Mouse (Mus musculus) G1E (cell line): ENCODE data around the gene Eng. TPM values are rescaled to one million over a fixed set of nuclear protein-coding genes. Genes with fewer than 3 reads are reported as not detected.
A peak's percentile ranks its signal among the peaks of the same experiment; 100 is the strongest.

ENCODE experiments used
- ATAC-seq: 2 replicates; pipeline ENCODE4 v1.8.0; 2016; ENCODE audit warnings: mild to moderate bottlenecking; ENCODE audit not compliant: insufficient number of reproducible peaks, poor library complexity, low FRiP score, severe bottlenecking; ENCODE audit errors: extremely low read depth
- DNase-seq: peaks from one replicate; pipeline ENCODE4 v3.0.0; 2012; ENCODE audit warnings: low spot score
- H3K27me3 ChIP-seq: 2 replicates; pipeline ENCODE4 v1.6.1; 2012; ENCODE audit warnings: mild to moderate bottlenecking, low read length, inconsistent platforms; ENCODE audit not compliant: insufficient read depth
- H3K36me3 ChIP-seq: replicated peaks from 2 replicates; pipeline ENCODE3; 2012; ENCODE audit warnings: mild to moderate bottlenecking, inconsistent platforms
- H3K4me1 ChIP-seq: 2 replicates; pipeline ENCODE4 v1.6.1; 2012; ENCODE audit warnings: low read depth, low read length, inconsistent platforms, mixed read lengths; ENCODE audit not compliant: insufficient read depth
- H3K4me3 ChIP-seq: 2 replicates; pipeline ENCODE4 v1.5.1; 2012; ENCODE audit warnings: low read depth, mild to moderate bottlenecking, inconsistent platforms, low read length, moderate library complexity, mixed read lengths
- H3K9me3 ChIP-seq: replicated peaks from 2 replicates; pipeline ENCODE4 v1.6.1; 2012; ENCODE audit warnings: inconsistent platforms
- CTCF ChIP-seq: IDR thresholded peaks from 2 replicates; pipeline ENCODE4 v1.5.1; 2012; ENCODE audit warnings: low read depth, low read length, inconsistent platforms, mixed read lengths
- GATA1 ChIP-seq: IDR thresholded peaks from 2 replicates; pipeline ENCODE4 v1.6.1; 2012; ENCODE audit warnings: borderline replicate concordance, low read length, inconsistent platforms, mixed read lengths
- GATA2 ChIP-seq: IDR thresholded peaks from 2 replicates; pipeline ENCODE4 v1.6.1; 2012; ENCODE audit warnings: low read depth, low read length, inconsistent platforms, borderline replicate concordance
- POLR2AphosphoS5 ChIP-seq: IDR thresholded peaks from 2 replicates; pipeline ENCODE4 v1.6.1; 2012; ENCODE audit warnings: low read depth, low read length, inconsistent platforms; ENCODE audit not compliant: insufficient replicate concordance
- TAL1 ChIP-seq: conservative IDR thresholded peaks from 2 replicates; pipeline ENCODE4 v1.6.1; 2012; ENCODE audit warnings: low read depth, low read length, inconsistent platforms, mixed read lengths
- polyA plus RNA-seq: library from polyadenylated mRNA; stranded (reverse); fragments of >175 nt; gene quantifications from 2 replicates; pipeline ENCODE4 v1.2.3, GENCODE M21; 2012
- total RNA-seq, 2 experiments: library from RNA; stranded (forward) in 1 of 2; stranded (reverse) in 1 of 2; fragments of 200-1000 nt in 1 of 2; fragments of >200 nt in 1 of 2; fragmentation: Nextera tagmentation in 1 of 2; gene quantifications; 2 replicates each; pipeline ENCODE4 v1.2.3; 2014 to 2017

Gene Eng
- total RNA-seq (2014; fragmentation: Nextera tagmentation) (4.4 and 6.4 TPM in 2 replicates), total RNA-seq (2017) (0.76 and 0.93 TPM in 2 replicates), polyA plus RNA-seq (5.3 and 6.3 TPM in 2 replicates)

GRCm38 (mm10) chr2:32646379-32647056 lies at the start of gene Eng:
TSS of gene Eng (plus strand) at chr2:32646595.
- DNase-seq (peak; percentile 57), ATAC-seq (no peak)
- peaks cover 39% of the 10 kb centered on the region for H3K4me1 ChIP-seq

GRCm38 (mm10) chr2:32596725-32597124 lies 49.7 kb upstream of the Eng start:
- no peak overlapping the region for H3K4me3 ChIP-seq
- H3K36me3 ChIP-seq = peaks cover 88% of the 10 kb centered on the region
- DNase-seq = no peak
- no peak for ATAC-seq
- H3K27me3 ChIP-seq = no peaks in the 10 kb centered on the region
- H3K4me1 ChIP-seq = peaks cover 24% of the 10 kb centered on the region
- H3K9me3 ChIP-seq = no peaks in the 10 kb centered on the region
- TF ChIP-seq POLR2AphosphoS5 (no peak), GATA2 (no peak)

More at GRCm38 (mm10) chr2:32646379-32647056, at the start of gene Eng:
- Histone ChIP-seq H3K36me3 (peaks cover 14% of the 10 kb centered on the region), H3K27me3 (no peaks in the 10 kb centered on the region; the same call in 1 of the 2 replicates), H3K4me3 (peak within 1 kb of the TSS; percentile 55), H3K9me3 (no peaks in the 10 kb centered on the region)
- TF ChIP-seq GATA2 = no peak

GRCm38 (mm10) chr2:32597248-32597647 lies 49.1 kb upstream of the Eng start:
- Histone ChIP-seq H3K27me3 (no peaks in the 10 kb centered on the region), H3K4me3 (no peak overlapping the region), H3K9me3 (no peaks in the 10 kb centered on the region), H3K4me1 (peaks cover 28% of the 10 kb centered on the region), H3K36me3 (peaks cover 83% of the 10 kb centered on the region)
- ATAC-seq = no peak
- no peak for DNase-seq
- TF ChIP-seq CTCF (no peak), POLR2AphosphoS5 (no peak), GATA1 (no peak), TAL1 (no peak), GATA2 (no peak)

- peaks cover 79% of the 10 kb centered on the region for H3K36me3 ChIP-seq
- no peaks in the 10 kb centered on the region for H3K27me3 ChIP-seq
- ATAC-seq (no peak), DNase-seq (no peak)
- H3K9me3 ChIP-seq = no peaks in the 10 kb centered on the region
- H3K4me3 ChIP-seq = no peak overlapping the region
- peaks cover 31% of the 10 kb centered on the region for H3K4me1 ChIP-seq
- TF ChIP-seq CTCF = no peak
- TF ChIP-seq GATA2 = no peak
- TF ChIP-seq POLR2AphosphoS5 = no peak
- TF ChIP-seq TAL1 = no peak
- no peak for TF ChIP-seq GATA1
Observed at GRCm38 (mm10) chr2:32597699-32598098, 48.7 kb upstream of the Eng start.

GRCm38 (mm10) chr2:32598506-32598905 lies 47.9 kb upstream of the Eng start:
- no peaks in the 10 kb centered on the region for H3K27me3 ChIP-seq
- ATAC-seq = no peak
- H3K9me3 ChIP-seq = no peaks in the 10 kb centered on the region
- TF ChIP-seq CTCF = no peak
- no peak for TF ChIP-seq GATA1
- no peak for TF ChIP-seq TAL1
- TF ChIP-seq POLR2AphosphoS5 = no peak
- no peak for TF ChIP-seq GATA2
- no peak overlapping the region for H3K4me3 ChIP-seq
- no peak for DNase-seq
- peaks cover 71% of the 10 kb centered on the region for H3K36me3 ChIP-seq
- peaks cover 32% of the 10 kb centered on the region for H3K4me1 ChIP-seq

- DNase-seq (no peak), ATAC-seq (no peak)
- no peak for TF ChIP-seq POLR2AphosphoS5
- TF ChIP-seq GATA2 = no peak
- TF ChIP-seq TAL1 = no peak
- no peak for TF ChIP-seq GATA1
- no peak for TF ChIP-seq CTCF
- Histone ChIP-seq H3K9me3 (no peaks in the 10 kb centered on the region), H3K36me3 (peaks cover 61% of the 10 kb centered on the region), H3K4me1 (peaks cover 27% of the 10 kb centered on the region), H3K27me3 (no peaks in the 10 kb centered on the region), H3K4me3 (no peak within 1 kb of the TSS)
Observed at GRCm38 (mm10) chr2:32599409-32599808, 47.0 kb upstream of the Eng start, which contains the start of gene St6galnac6. TSS of gene St6galnac6 (plus strand) at chr2:32599709.
